Mouse (Mus musculus) embryonic facial prominence, embryonic 14.5 days (tissue): ENCODE measurements around the gene Ndufb6. TPM values are rescaled to one million over a fixed set of nuclear protein-coding genes. Genes with fewer than 3 reads are reported as not detected.

Experiments
- polyA plus RNA-seq: library from polyadenylated mRNA; unstranded; fragments of >200 nt; fragmentation: Nextera tagmentation; extraction: Ambion mirVana; gene quantifications from 2 replicates; pipeline ENCODE4 v1.2.1, GENCODE M21; 2014

Gene Ndufb6
- polyA plus RNA-seq, 1 experiment from 2014 or later, result 290 TPM

Other genes with a start within 250 kb of the Ndufb6 start
- gene Aco1, start 136.3 kb downstream of the Ndufb6 start, polyA plus RNA-seq, result 48.0 and 51.4 TPM in 2 replicates
- 9.0 and 9.7 TPM in 2 replicates for gene Ddx58, start 39.6 kb downstream of the Ndufb6 start, polyA plus RNA-seq
- 35.1 and 47.1 TPM in 2 replicates for gene Smim27, start 9.8 kb downstream of the Ndufb6 start, polyA plus RNA-seq
- gene Topors, start 9.6 kb downstream of the Ndufb6 start, polyA plus RNA-seq, result 37.8 and 40.0 TPM in 2 replicates
- 1.4 TPM in 2 replicates for gene Tmem215, start 192.8 kb upstream of the Ndufb6 start, polyA plus RNA-seq